In the genomic region with DNA sequence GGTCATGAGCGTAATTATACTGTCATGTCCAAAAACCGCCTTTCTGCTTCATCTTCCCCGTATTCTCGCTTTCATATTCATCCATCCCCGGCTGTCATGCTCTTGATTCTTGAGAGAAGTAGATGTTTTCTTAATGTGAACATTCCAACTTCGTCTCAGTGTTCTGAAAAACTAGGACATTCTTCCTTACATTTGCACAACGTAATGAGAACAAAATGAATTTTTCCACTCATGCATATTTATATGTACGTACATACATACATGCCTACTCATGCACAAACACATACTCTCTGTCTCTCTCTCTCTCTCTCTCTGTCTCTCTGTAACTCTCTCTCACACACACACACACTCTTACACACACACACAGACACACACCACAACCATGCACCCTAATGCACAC, we compare ENCODE assay signal across 31 mouse cellular contexts.
"Had no signal": no experiment of that assay in that cellular context is flagged by ENCODE, and none has a peak within 500 bp of the region (broad histone marks: within the 10 kb centered on the region; RNA-seq: fewer than 3 reads in every experiment).

No protein-coding gene starts in this region.

- H3K9ac ChIP-seq: limb, embryonic 12.5 days; limb, embryonic 13.5 days; limb, embryonic 15.5 days; liver, embryonic 12.5 days; liver, embryonic 13.5 days; liver, embryonic 14.5 days; liver, embryonic 15.5 days; liver, postnatal 0 days; lung, embryonic 14.5 days; lung, embryonic 15.5 days; midbrain, embryonic 12.5 days; midbrain, embryonic 13.5 days; midbrain, embryonic 15.5 days; neural tube, embryonic 12.5 days had no signal

- H3K4me3 ChIP-seq: left cerebral cortex, adult 2 months; limb, embryonic 10.5 days; limb, embryonic 12.5 days; limb, embryonic 13.5 days; limb, embryonic 15.5 days; liver, embryonic 12.5 days; liver, embryonic 13.5 days; liver, embryonic 15.5 days; lung, embryonic 15.5 days; megakaryocyte, embryonic 14.5 days; midbrain, embryonic 10.5 days; midbrain, embryonic 12.5 days; midbrain, embryonic 13.5 days; midbrain, embryonic 15.5 days; myocyte; neural tube, embryonic 12.5 days had no signal

- H3K4me2 ChIP-seq: limb, embryonic 12.5 days; limb, embryonic 13.5 days; limb, embryonic 15.5 days; liver, embryonic 11.5 days; liver, embryonic 12.5 days; liver, embryonic 13.5 days; liver, embryonic 15.5 days; lung, embryonic 14.5 days; lung, embryonic 15.5 days; midbrain, embryonic 12.5 days; midbrain, embryonic 13.5 days; midbrain, embryonic 15.5 days; neural tube, embryonic 12.5 days had no signal

- H3K36me3 ChIP-seq: limb, embryonic 10.5 days; limb, embryonic 12.5 days; limb, embryonic 13.5 days; limb, embryonic 15.5 days; liver, embryonic 12.5 days; liver, embryonic 13.5 days; liver, embryonic 15.5 days; lung, embryonic 15.5 days; midbrain, embryonic 10.5 days; midbrain, embryonic 12.5 days; midbrain, embryonic 13.5 days; midbrain, embryonic 15.5 days; neural tube, embryonic 12.5 days had no signal

- H3K27ac ChIP-seq: left cerebral cortex, adult 2 months; limb, embryonic 10.5 days; limb, embryonic 12.5 days; limb, embryonic 13.5 days; limb, embryonic 15.5 days; liver, embryonic 12.5 days; liver, embryonic 13.5 days; liver, embryonic 14.5 days; liver, embryonic 15.5 days; lung, embryonic 15.5 days; macrophage; midbrain, embryonic 10.5 days; midbrain, embryonic 12.5 days; midbrain, embryonic 13.5 days; midbrain, embryonic 15.5 days; neural tube, embryonic 12.5 days had no signal

- H3K27me3 ChIP-seq: limb, embryonic 12.5 days; limb, embryonic 13.5 days; limb, embryonic 15.5 days; liver, embryonic 12.5 days; liver, embryonic 13.5 days; liver, embryonic 15.5 days; lung, embryonic 15.5 days; megakaryocyte, embryonic 14.5 days; midbrain, embryonic 12.5 days; midbrain, embryonic 13.5 days; midbrain, embryonic 15.5 days; neural tube, embryonic 12.5 days had no signal

- ATAC-seq: liver, embryonic 12.5 days; liver, postnatal 0 days; lung, postnatal 0 days; midbrain, embryonic 13.5 days; midbrain, embryonic 15.5 days; midbrain, embryonic 16.5 days had no signal

- H3K4me1 ChIP-seq: limb, embryonic 10.5 days; limb, embryonic 12.5 days; limb, embryonic 13.5 days; limb, embryonic 15.5 days; liver, embryonic 12.5 days; liver, embryonic 13.5 days; liver, embryonic 15.5 days; lung, embryonic 15.5 days; midbrain, embryonic 10.5 days; midbrain, embryonic 12.5 days; midbrain, embryonic 13.5 days; midbrain, embryonic 15.5 days; neural tube, embryonic 12.5 days had no signal

- DNase-seq: left cerebral cortex, postnatal 4 days; liver; liver, embryonic 13.5 days; liver, postnatal 0 days; lung, adult 18-20 months; lung, adult 2 months; lung, embryonic 14.5 days; lung, postnatal 10 days; lung, postnatal 14 days; lung, postnatal 36 days; lung, postnatal 4 days had no signal

- H3K9me3 ChIP-seq: limb, embryonic 10.5 days; limb, embryonic 12.5 days; limb, embryonic 13.5 days; limb, embryonic 15.5 days; liver, embryonic 12.5 days; liver, embryonic 13.5 days; liver, embryonic 15.5 days; lung, embryonic 15.5 days; megakaryocyte, embryonic 14.5 days; midbrain, embryonic 10.5 days; midbrain, embryonic 12.5 days; midbrain, embryonic 13.5 days; midbrain, embryonic 15.5 days; neural tube, embryonic 12.5 days had no signal
